Mouse (Mus musculus): Measurements from ENCODE around the gene Otud5. TPM values are rescaled to one million over a fixed set of nuclear protein-coding genes. Genes with fewer than 3 reads are reported as not detected.
"Not testable (repeated sequence)": the region's sequence is repeated elsewhere in the genome, so short reads cannot be mapped to it uniquely, and the experiment has no call there.

Otud5 gene
- polyA plus RNA-seq, 1 experiment from 2014 or later, result 40.3 TPM

DNA sequence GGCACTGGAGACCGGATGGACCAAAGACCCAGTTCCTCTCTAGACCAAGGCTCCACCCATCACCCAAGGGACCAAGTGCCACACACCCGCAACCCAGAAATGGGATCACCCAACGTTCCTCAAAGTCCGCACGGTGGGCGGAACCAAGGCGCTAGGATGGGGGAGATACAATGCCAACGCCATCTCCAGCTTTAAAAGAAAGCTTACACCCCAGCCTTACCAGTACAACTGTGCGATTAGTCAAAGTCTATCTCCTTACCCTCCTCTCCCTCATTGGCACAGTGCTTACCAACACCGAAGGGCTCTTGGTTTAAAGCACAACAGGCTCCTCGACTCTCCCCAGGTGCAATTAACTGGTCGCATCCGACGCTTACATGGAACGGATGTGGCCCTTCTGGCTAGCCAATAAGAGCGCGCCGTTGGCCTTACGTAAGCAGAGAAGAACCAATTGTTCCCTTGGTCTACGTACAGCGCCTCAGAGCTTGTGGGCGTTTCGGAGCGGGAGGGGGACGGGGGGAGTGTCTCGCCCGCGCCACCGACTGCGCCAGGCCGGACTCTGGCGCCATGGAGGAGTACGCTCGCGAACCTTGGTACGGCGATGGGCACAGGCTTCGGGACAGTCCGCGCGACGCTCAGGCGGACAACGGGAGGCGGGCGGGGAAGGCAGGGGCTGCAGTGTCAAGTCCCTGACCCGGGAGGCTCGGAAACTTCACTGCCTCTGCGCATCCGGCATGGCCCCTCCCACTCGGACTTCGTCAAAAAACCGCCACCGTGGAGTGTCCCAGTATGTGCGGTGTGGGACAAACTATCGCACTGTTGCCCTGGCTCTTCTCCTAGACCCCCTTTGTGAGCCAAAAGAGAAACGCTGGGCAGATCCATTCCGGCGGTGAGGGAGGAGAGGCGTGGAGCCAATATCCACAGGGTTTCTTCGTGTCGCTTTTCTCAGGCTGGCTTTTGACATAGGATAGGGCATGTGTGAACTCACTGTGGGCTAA is 58.0 kb downstream of the Otud5 start, which contains the start of the genes Pqbp1 and Timm17b:
Gene Pqbp1, minus strand, starts transcription at position 390 of the 995 bp plus-strand sequence.
Gene Timm17b, plus strand, starts transcription at position 478 of the 995 bp plus-strand sequence.
- Histone ChIP-seq H3K36me3 (replicated peaks) (peaks cover 29% of the 10 kb centered on the region), H3K27ac (peak within 1 kb of the TSS; percentile 88), H3K4me1 (peaks cover 11% of the 10 kb centered on the region), H3K4me3 (peak within 1 kb of the TSS; percentile 63), H3K27me3 (ENCODE audit: poor library complexity, severe bottlenecking) (no peaks in the 10 kb centered on the region), H3K9me3 (no peaks in the 10 kb centered on the region)
- peak; percentile 81 for DNase-seq (ENCODE audit: extremely low spot score, low spot score)
- 14% methylated on average over 62 of the region's 62 CpGs for WGBS

DNA sequence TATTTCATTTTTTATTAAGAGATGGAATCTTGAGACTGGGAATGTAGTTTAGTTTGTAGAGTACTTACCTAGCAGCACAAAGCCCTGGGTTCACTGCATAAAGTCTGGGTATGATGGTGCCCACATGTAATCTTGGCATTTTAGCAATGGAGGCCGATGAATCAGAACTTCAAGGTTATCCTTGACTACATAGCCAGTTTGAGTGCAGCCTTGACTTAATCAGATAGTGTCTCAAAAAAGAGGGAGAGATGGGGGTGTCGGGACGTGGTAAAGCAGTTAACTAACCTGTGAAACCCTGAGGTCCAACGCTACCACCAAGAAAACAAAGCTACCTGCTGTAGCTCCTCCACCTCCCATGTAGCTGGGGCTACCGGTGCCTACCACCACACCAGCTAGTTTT is 63.3 kb downstream of the Otud5 start:
- H3K4me3 ChIP-seq, result no peak overlapping the region
- H3K27me3 ChIP-seq (ENCODE audit: poor library complexity, severe bottlenecking), result no peaks in the 10 kb centered on the region
- peaks cover 26% of the 10 kb centered on the region for H3K36me3 ChIP-seq (replicated peaks)
- 93% methylated on average over 5 of the region's 5 CpGs for WGBS
- H3K4me1 ChIP-seq, result peaks cover 7% of the 10 kb centered on the region; the same call in 1 of the 2 replicates
- no peak for DNase-seq (ENCODE audit: extremely low spot score, low spot score)
- no peak overlapping the region for H3K27ac ChIP-seq
- no peaks in the 10 kb centered on the region; the same call in 1 of the 2 replicates for H3K9me3 ChIP-seq

GRCm38 (mm10) chrX:7907735-7908134 is 66.6 kb downstream of the Otud5 start, which contains the start of gene Gm10491:
Gene Gm10491 (minus strand): TSS chrX:7907835.
- no peaks in the 10 kb centered on the region for H3K27me3 ChIP-seq (ENCODE audit: poor library complexity, severe bottlenecking)
- H3K36me3 ChIP-seq (replicated peaks), result peaks cover 24% of the 10 kb centered on the region
- no peak within 1 kb of the TSS for H3K27ac ChIP-seq
- 92% methylated on average over 5 of the region's 5 CpGs for WGBS
- DNase-seq (ENCODE audit: extremely low spot score, low spot score), result no peak
- H3K4me1 ChIP-seq, result no peaks in the 10 kb centered on the region
- H3K4me3 ChIP-seq, result no peak within 1 kb of the TSS
- no peaks in the 10 kb centered on the region; the same call in 1 of the 2 replicates for H3K9me3 ChIP-seq

- not testable (repeated sequence) for DNase-seq (ENCODE audit: extremely low spot score, low spot score); H3K9me3 ChIP-seq; H3K4me3 ChIP-seq; H3K27ac ChIP-seq; H3K4me1 ChIP-seq; H3K27me3 ChIP-seq (ENCODE audit: poor library complexity, severe bottlenecking)
- H3K36me3 ChIP-seq (replicated peaks), result peaks cover 20% of the 10 kb centered on the region
- WGBS, result 90% methylated on average over 4 of the region's 4 CpGs
Observed at GRCm38 (mm10) chrX:7909242-7909641, 68.1 kb downstream of the Otud5 start, which contains the start of gene Gm10490. Gene Gm10490 (plus strand): TSS chrX:7909542.

DNA sequence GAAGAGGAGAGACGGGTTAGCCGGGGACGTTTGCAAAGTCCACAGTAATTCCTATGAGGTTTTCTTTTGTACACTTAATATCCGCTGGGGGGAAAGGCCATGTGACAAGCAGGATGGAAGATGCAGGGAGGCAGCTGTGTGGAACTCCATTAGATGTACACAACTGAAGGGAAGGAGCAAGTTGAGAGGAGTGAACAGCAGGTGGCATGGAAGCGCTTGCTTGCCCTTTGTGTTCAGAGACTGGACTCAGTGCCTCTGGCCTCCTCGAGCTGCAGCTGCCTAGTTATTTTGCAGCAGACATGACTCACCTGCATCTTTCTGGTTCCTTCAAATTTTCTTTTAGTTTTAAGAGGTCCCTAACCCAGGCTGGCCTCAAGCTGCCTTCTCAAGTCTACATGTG is 69.3 kb downstream of the Otud5 start:
- whole genome bisulfite sequencing, result 50% methylated on average over 6 of the region's 6 CpGs
- no peaks in the 10 kb centered on the region; the same call in 1 of the 2 replicates for H3K9me3 ChIP-seq
- H3K4me1 ChIP-seq, result no peaks in the 10 kb centered on the region
- no peaks in the 10 kb centered on the region for H3K27me3 ChIP-seq (ENCODE audit: poor library complexity, severe bottlenecking)
- no peak overlapping the region for H3K4me3 ChIP-seq
- H3K36me3 ChIP-seq (replicated peaks), result peaks cover 18% of the 10 kb centered on the region
- H3K27ac ChIP-seq, result no peak overlapping the region
- no peak for DNase-seq (ENCODE audit: extremely low spot score, low spot score)

DNA sequence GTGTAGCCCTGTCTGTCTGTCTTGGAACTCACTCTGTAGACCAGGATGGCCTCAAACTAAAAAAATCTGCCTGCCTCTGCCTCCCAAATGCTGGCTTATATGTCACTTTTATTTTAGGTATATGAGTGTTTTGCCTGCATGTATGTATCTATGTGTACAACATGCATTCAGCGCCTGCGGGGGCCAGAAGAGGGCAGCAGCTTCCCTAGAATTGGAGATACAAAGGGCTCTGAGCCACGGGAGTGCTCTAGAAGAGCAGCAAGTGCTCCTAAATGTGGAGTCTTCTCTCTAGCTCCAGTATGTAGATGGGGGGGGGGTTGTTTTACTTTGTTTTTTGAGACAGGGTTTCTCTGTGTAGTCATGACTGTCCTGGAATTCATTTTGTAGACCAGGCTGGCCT is 74.5 kb downstream of the Otud5 start:
- H3K9me3 ChIP-seq; H3K27ac ChIP-seq; H3K4me3 ChIP-seq; H3K36me3 ChIP-seq (replicated peaks); DNase-seq (ENCODE audit: extremely low spot score, low spot score): not testable (repeated sequence)
- WGBS, result 29% methylated on average over 3 of the region's 3 CpGs
- H3K27me3 ChIP-seq (ENCODE audit: poor library complexity, severe bottlenecking), result peaks cover 11% of the 10 kb centered on the region
- H3K4me1 ChIP-seq, result peaks cover 15% of the 10 kb centered on the region

DNA sequence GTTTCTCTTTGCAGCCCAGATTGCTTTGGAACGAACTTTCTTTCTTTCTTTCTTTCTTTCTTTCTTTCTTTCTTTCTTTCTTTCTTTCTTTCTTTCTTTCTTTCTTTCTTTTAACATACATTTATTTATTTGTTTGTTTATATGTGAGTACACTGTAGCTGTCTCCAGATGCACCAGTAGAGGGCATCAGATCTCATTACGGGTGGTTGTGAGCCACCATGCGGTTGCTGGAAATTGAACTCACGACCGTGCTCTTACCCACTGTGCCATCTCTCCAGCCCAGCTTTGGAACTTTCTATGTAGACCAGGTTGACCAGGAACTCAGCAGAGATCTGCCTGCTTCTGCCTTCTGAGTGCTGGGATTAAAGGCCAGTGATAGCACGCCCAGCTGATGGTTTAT is 76.8 kb downstream of the Otud5 start:
- H3K27ac ChIP-seq; DNase-seq (ENCODE audit: extremely low spot score, low spot score); H3K36me3 ChIP-seq (replicated peaks); H3K4me3 ChIP-seq; H3K9me3 ChIP-seq: not testable (repeated sequence)
- Histone ChIP-seq H3K27me3 (ENCODE audit: poor library complexity, severe bottlenecking) (peaks cover 34% of the 10 kb centered on the region), H3K4me1 (peaks cover 29% of the 10 kb centered on the region)
- 75% methylated on average over 6 of the region's 6 CpGs for WGBS

- peak within 1 kb of the TSS; percentile 73 for H3K27ac ChIP-seq
- WGBS, result 10% methylated on average over 40 of the region's 40 CpGs
- peak; percentile 51 for DNase-seq (ENCODE audit: extremely low spot score, low spot score)
- peaks cover 53% of the 10 kb centered on the region for H3K27me3 ChIP-seq (ENCODE audit: poor library complexity, severe bottlenecking)
- peak within 1 kb of the TSS; percentile 51 for H3K4me3 ChIP-seq
- no peaks in the 10 kb centered on the region for H3K36me3 ChIP-seq (replicated peaks)
- H3K4me1 ChIP-seq, result peaks cover 30% of the 10 kb centered on the region
- no peaks in the 10 kb centered on the region for H3K9me3 ChIP-seq
Observed at GRCm38 (mm10) chrX:7919601-7920383, 78.6 kb downstream of the Otud5 start, which contains the start of gene Pcsk1n. Gene Pcsk1n (plus strand): TSS chrX:7919822.

DNA sequence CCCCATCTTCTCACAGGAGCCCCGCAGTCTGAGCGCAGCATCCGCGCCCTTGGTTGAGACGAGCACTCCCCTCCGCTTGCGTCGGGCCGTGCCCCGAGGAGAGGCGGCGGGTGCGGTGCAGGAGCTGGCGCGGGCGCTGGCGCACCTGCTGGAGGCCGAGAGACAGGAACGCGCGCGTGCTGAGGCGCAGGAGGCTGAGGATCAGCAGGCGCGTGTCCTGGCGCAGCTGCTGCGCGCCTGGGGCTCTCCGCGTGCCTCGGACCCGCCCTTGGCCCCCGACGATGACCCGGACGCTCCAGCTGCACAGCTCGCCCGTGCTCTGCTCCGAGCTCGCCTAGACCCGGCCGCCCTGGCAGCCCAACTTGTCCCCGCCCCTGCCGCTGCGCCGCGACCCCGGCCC is 80.9 kb downstream of the Otud5 start:
- peak; percentile 27 for DNase-seq (ENCODE audit: extremely low spot score, low spot score)

More for the DNA sequence above, 80.9 kb downstream of the Otud5 start:
- Histone ChIP-seq H3K27me3 (ENCODE audit: poor library complexity, severe bottlenecking) (peaks cover 75% of the 10 kb centered on the region), H3K4me1 (peaks cover 30% of the 10 kb centered on the region), H3K4me3 (peak overlapping the region; percentile 46), H3K27ac (peak overlapping the region; percentile 40; the same call in 1 of the 2 replicates), H3K9me3 (no peaks in the 10 kb centered on the region), H3K36me3 (replicated peaks) (no peaks in the 10 kb centered on the region)
- 19% methylated on average over 48 of the region's 48 CpGs for WGBS

MicroRNAs within 50 kb of the gene (microRNA counts, 519-probe panel; counts per million panel counts)
- 4,351 counts per million, percentile 79 among the panel's probes with 10 or more counts for microRNA mmu-miR-1198

Small RNA genes lying within 50 kb of the gene (microRNA-seq; reads per million reads assigned to microRNA genes)
- gene Mir1198, result 23.0 reads per million, percentile 32 among the genes with 10 or more reads in this experiment

Other genes starting within 250 kb of the Otud5 start
- gene Ccdc22, start 235.8 kb upstream of the Otud5 start, polyA plus RNA-seq (2016; fragmentation: Nextera tagmentation; extraction: Ambion mirVana), result 35.8 and 38.0 TPM in 2 replicates
- 0.02 TPM in 1 of 2 replicates, not detected in the other for gene Cacna1f, start 234.3 kb upstream of the Otud5 start, polyA plus RNA-seq (2016; fragmentation: Nextera tagmentation; extraction: Ambion mirVana)
- gene Syp, start 202.9 kb upstream of the Otud5 start, polyA plus RNA-seq (2016; fragmentation: Nextera tagmentation; extraction: Ambion mirVana), result 9.2 and 11.6 TPM in 2 replicates
- gene Prickle3, start 184.1 kb upstream of the Otud5 start, polyA plus RNA-seq (2016; fragmentation: Nextera tagmentation; extraction: Ambion mirVana), result 3.2 and 3.6 TPM in 2 replicates
- 49.7 and 50.4 TPM in 2 replicates for gene Plp2, start 170.0 kb upstream of the Otud5 start, polyA plus RNA-seq (2016; fragmentation: Nextera tagmentation; extraction: Ambion mirVana)
- 0.10 TPM in 1 of 2 replicates, not detected in the other for gene Magix, start 160.1 kb upstream of the Otud5 start, polyA plus RNA-seq (2016; fragmentation: Nextera tagmentation; extraction: Ambion mirVana)
- gene Gpkow, start 144.2 kb upstream of the Otud5 start, polyA plus RNA-seq (2016; fragmentation: Nextera tagmentation; extraction: Ambion mirVana), result 44.4 and 46.1 TPM in 2 replicates
- 16.3 and 20.0 TPM in 2 replicates for gene Wdr45, start 127.0 kb upstream of the Otud5 start, polyA plus RNA-seq (2016; fragmentation: Nextera tagmentation; extraction: Ambion mirVana)
- gene Gm45208, start 119.1 kb upstream of the Otud5 start, polyA plus RNA-seq (2016; fragmentation: Nextera tagmentation; extraction: Ambion mirVana), result 0.47 TPM in 1 of 2 replicates, not detected in the other
- gene Praf2, start 112.9 kb upstream of the Otud5 start, polyA plus RNA-seq (2016; fragmentation: Nextera tagmentation; extraction: Ambion mirVana), result 76.5 and 78.4 TPM in 2 replicates
- gene Ccdc120, start 90.5 kb upstream of the Otud5 start, polyA plus RNA-seq (2016; fragmentation: Nextera tagmentation; extraction: Ambion mirVana), result 14.5 and 19.3 TPM in 2 replicates
- 25.3 and 29.3 TPM in 2 replicates for gene Tfe3, start 78.8 kb upstream of the Otud5 start, polyA plus RNA-seq (2016; fragmentation: Nextera tagmentation; extraction: Ambion mirVana)
- 45.6 TPM in 2 replicates for gene Gripap1, start 51.6 kb upstream of the Otud5 start, polyA plus RNA-seq (2016; fragmentation: Nextera tagmentation; extraction: Ambion mirVana)
- 0.87 and 1.0 TPM in 2 replicates for gene Kcnd1, start 19.1 kb upstream of the Otud5 start, polyA plus RNA-seq (2016; fragmentation: Nextera tagmentation; extraction: Ambion mirVana)
- gene Pim2, start 36.9 kb downstream of the Otud5 start, polyA plus RNA-seq (2016; fragmentation: Nextera tagmentation; extraction: Ambion mirVana), result 10.4 and 14.0 TPM in 2 replicates
- gene Slc35a2, start 42.7 kb downstream of the Otud5 start, polyA plus RNA-seq (2016; fragmentation: Nextera tagmentation; extraction: Ambion mirVana), result 25.0 and 27.3 TPM in 2 replicates
- 128 and 129 TPM in 2 replicates for gene Pqbp1, start 57.9 kb downstream of the Otud5 start, polyA plus RNA-seq (2016; fragmentation: Nextera tagmentation; extraction: Ambion mirVana)
- gene Timm17b, start 58.0 kb downstream of the Otud5 start, polyA plus RNA-seq (2016; fragmentation: Nextera tagmentation; extraction: Ambion mirVana), result 182 and 186 TPM in 2 replicates
- not detected in 2 replicates for gene Gm10491, start 66.5 kb downstream of the Otud5 start, polyA plus RNA-seq (2016; fragmentation: Nextera tagmentation; extraction: Ambion mirVana)
- gene Gm10490, start 68.2 kb downstream of the Otud5 start, polyA plus RNA-seq (2016; fragmentation: Nextera tagmentation; extraction: Ambion mirVana), result not detected in 2 replicates
- 8.7 and 8.9 TPM in 2 replicates for gene Pcsk1n, start 78.5 kb downstream of the Otud5 start, polyA plus RNA-seq (2016; fragmentation: Nextera tagmentation; extraction: Ambion mirVana)
- gene Eras, start 87.2 kb downstream of the Otud5 start, polyA plus RNA-seq (2016; fragmentation: Nextera tagmentation; extraction: Ambion mirVana), result 0.22 and 0.43 TPM in 2 replicates
- 75.6 and 76.7 TPM in 2 replicates for gene Hdac6, start 106.5 kb downstream of the Otud5 start, polyA plus RNA-seq (2016; fragmentation: Nextera tagmentation; extraction: Ambion mirVana)
- gene Gata1, start 136.7 kb downstream of the Otud5 start, polyA plus RNA-seq (2016; fragmentation: Nextera tagmentation; extraction: Ambion mirVana), result 6.6 and 8.0 TPM in 2 replicates
- gene Glod5, start 177.1 kb downstream of the Otud5 start, polyA plus RNA-seq (2016; fragmentation: Nextera tagmentation; extraction: Ambion mirVana), result not detected in 2 replicates
- 106 and 109 TPM in 2 replicates for gene Suv39h1, start 233.4 kb downstream of the Otud5 start, polyA plus RNA-seq (2016; fragmentation: Nextera tagmentation; extraction: Ambion mirVana)
- gene Was, start 249.1 kb downstream of the Otud5 start, polyA plus RNA-seq (2016; fragmentation: Nextera tagmentation; extraction: Ambion mirVana), result 0.14 and 0.17 TPM in 2 replicates

All from forebrain, embryonic 10.5 days (tissue).